Comparison of ENCODE assay signal across 8 mouse cellular contexts in the genomic region with DNA sequence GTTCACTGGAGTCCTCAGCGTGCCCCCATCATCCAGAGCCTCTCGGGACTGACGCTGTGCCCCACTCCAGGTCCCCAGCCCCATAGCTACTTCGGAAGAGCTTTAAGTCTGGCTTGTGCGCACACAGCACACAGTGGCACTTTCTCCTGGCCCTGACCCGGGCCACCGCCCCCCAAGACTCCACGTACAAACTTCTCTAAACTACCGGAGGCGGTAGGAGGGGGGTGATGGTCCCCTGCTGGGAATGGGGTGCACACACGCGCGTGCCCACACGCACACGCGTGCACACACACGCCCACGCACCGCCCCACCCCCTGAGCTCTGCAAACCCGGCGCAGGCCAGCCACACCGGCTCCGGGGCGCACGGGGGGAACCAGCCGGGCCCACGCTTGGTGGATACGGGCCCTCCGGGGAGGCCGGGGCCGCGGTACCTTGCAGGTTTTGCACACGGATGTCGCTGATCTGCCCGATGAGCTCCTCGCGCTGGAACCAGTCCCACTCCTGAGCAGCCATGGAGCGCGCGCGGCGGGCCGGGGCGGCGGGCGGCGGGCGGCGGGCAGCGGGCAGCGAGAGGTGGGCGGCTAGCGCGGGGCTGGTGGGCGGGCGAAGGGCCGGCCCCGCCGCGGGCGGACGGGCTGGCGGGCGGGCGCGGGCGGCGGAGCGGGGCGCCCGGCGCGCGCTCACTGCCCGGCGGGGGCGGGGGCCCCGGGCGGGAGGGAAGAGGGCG. TPM values are rescaled to one million over a fixed set of nuclear protein-coding genes. Genes with fewer than 3 reads are reported as not detected.
DNase-seq lines count a peak whose midpoint lies in the region; ATAC-seq and TF ChIP-seq lines count a peak whose summit lies in the region.

A gene (minus strand): TSS at position 638 of the 727 bp plus-strand sequence.

- H3K27ac ChIP-seq in forebrain, postnatal 0 days (ENCODE audit: low read depth, low read length) = peak within 1 kb of the TSS; percentile 66
- peak within 1 kb of the TSS; percentile 66 for H3K27ac ChIP-seq in hindbrain, embryonic 16.5 days (ENCODE audit: low read depth, low read length)
- H3K27ac ChIP-seq in midbrain, embryonic 12.5 days (replicated peaks) = no peak within 1 kb of the TSS

- H3K4me1 ChIP-seq in forebrain, postnatal 0 days (ENCODE audit: insufficient read depth) = peaks cover 7% of the 10 kb centered on the region; the same call in 1 of the 2 replicates
- H3K4me1 ChIP-seq in hindbrain, embryonic 16.5 days (ENCODE audit: control insufficient read depth, insufficient read depth, low read depth, low read length) = peaks cover 6% of the 10 kb centered on the region
- H3K4me1 ChIP-seq in midbrain, embryonic 12.5 days = peaks cover 8% of the 10 kb centered on the region

- WGBS in forebrain, postnatal 0 days = under 1% methylated on average over 63 of the region's 80 CpGs
- WGBS in hindbrain, embryonic 16.5 days = under 1% methylated on average over 58 of the region's 80 CpGs
- 1% methylated on average over 45 of the region's 80 CpGs for WGBS in midbrain, embryonic 12.5 days

- no peaks in the 10 kb centered on the region for H3K27me3 ChIP-seq in forebrain, postnatal 0 days (ENCODE audit: insufficient read depth, low read length)
- H3K27me3 ChIP-seq in hindbrain, embryonic 16.5 days (replicated peaks; ENCODE audit: control insufficient read depth, insufficient read depth, low read length) = no peaks in the 10 kb centered on the region
- peaks cover 13% of the 10 kb centered on the region; the same call in 1 of the 2 replicates for H3K27me3 ChIP-seq in midbrain, embryonic 12.5 days

- peak within 1 kb of the TSS; percentile 62 for H3K4me3 ChIP-seq in forebrain, postnatal 0 days (ENCODE audit: low read depth, low read length)
- peak within 1 kb of the TSS; percentile 81 for H3K4me3 ChIP-seq in hindbrain, embryonic 16.5 days (ENCODE audit: low read length)
- H3K4me3 ChIP-seq in midbrain, embryonic 12.5 days = peak within 1 kb of the TSS; percentile 77

- TF ChIP-seq CTCF in forebrain, postnatal 0 days (IDR thresholded peaks at IDR 0.05; ENCODE audit: low read depth) = no peak

- intact Hi-C loops in left cerebral cortex, postnatal 14 days (cut with DNase I) = no loop called here

- no peaks in the 10 kb centered on the region for H3K36me3 ChIP-seq in forebrain, postnatal 0 days (ENCODE audit: insufficient read depth)
- no peaks in the 10 kb centered on the region for H3K36me3 ChIP-seq in hindbrain, embryonic 16.5 days (ENCODE audit: control insufficient read depth, insufficient read depth, low read length)
- no peaks in the 10 kb centered on the region for H3K36me3 ChIP-seq in midbrain, embryonic 12.5 days

- ATAC-seq in forebrain, postnatal 0 days = peak; percentile 83
- peak; percentile 71 for ATAC-seq in hindbrain, embryonic 16.5 days
- ATAC-seq in midbrain, embryonic 12.5 days (ENCODE audit: low FRiP score, low read depth) = peak; percentile 76

- H3K9me3 ChIP-seq in forebrain, postnatal 0 days (ENCODE audit: low read length) = no peaks in the 10 kb centered on the region
- H3K9me3 ChIP-seq in hindbrain, embryonic 16.5 days (ENCODE audit: control insufficient read depth, low read length) = no peaks in the 10 kb centered on the region
- 0 out of 2 replicates have a peak, but pooled peaks cover 5% of the 10 kb centered on the region for H3K9me3 ChIP-seq in midbrain, embryonic 12.5 days

- H3K9ac ChIP-seq in forebrain, postnatal 0 days = peak within 1 kb of the TSS; percentile 87
- H3K9ac ChIP-seq in hindbrain, embryonic 16.5 days (ENCODE audit: low read depth, low read length) = peak within 1 kb of the TSS; percentile 95
- H3K9ac ChIP-seq in midbrain, embryonic 12.5 days (replicated peaks) = peak within 1 kb of the TSS; percentile 84

- H3K4me2 ChIP-seq in forebrain, postnatal 0 days (ENCODE audit: low read depth) = peak within 1 kb of the TSS; percentile 87
- H3K4me2 ChIP-seq in hindbrain, embryonic 16.5 days (ENCODE audit: low read length) = peak within 1 kb of the TSS; percentile 93
- H3K4me2 ChIP-seq in midbrain, embryonic 12.5 days (replicated peaks) = peak within 1 kb of the TSS; percentile 97

- DNase-seq in cerebellum, postnatal 10 days = peak; percentile 67 to 70
- DNase-seq in cerebellum, adult 18-20 months = no peak
- DNase-seq in adrenal gland, adult 8-10 months = no peak
- peak; percentile 72 for DNase-seq in forebrain, postnatal 0 days
- DNase-seq in left cerebral cortex, postnatal 14 days (ENCODE audit: low spot score in 2 of 2) = peak; percentile 48 to 67
- peak; percentile 35 for DNase-seq in urinary bladder, postnatal 25 days (ENCODE audit: low spot score)

RNA-seq across cellular contexts. Expression of the gene that starts here (rescaled TPM):
- 10 to 100 TPM; 12.7 to 15.3 (median 14.2) TPM for total RNA-seq in adrenal gland, adult 8-10 months (2022)
- total RNA-seq in forebrain, postnatal 0 days (2014; rRNA removed) = 1.8 and 2.0 TPM in 2 replicates
- polyA plus RNA-seq in forebrain, postnatal 0 days (2015; fragmentation: Nextera tagmentation; extraction: Ambion mirVana) = 1.2 and 1.8 TPM in 2 replicates
- polyA plus RNA-seq in hindbrain, embryonic 16.5 days (2015; fragmentation: Nextera tagmentation; extraction: Ambion mirVana) = 1.2 TPM in 2 replicates
- 10 to 100 TPM; 27.4 to 28.7 TPM for total RNA-seq in left cerebral cortex, postnatal 14 days (2021)
- polyA plus RNA-seq in midbrain, embryonic 12.5 days (2016; fragmentation: Nextera tagmentation; extraction: Ambion mirVana) = 2.2 and 2.5 TPM in 2 replicates

Comparison
In these comparisons a context has a peak if more than half of its experiments do, and no peak if none do; other contexts are left out.
1. DNase-seq: peak in cerebellum, postnatal 10 days (2 of 2), forebrain, postnatal 0 days (single experiment), left cerebral cortex, postnatal 14 days (2 of 2) and urinary bladder, postnatal 25 days (single experiment); none in cerebellum, adult 18-20 months (0 of 2) and adrenal gland, adult 8-10 months (single experiment).
2. Peak in every context shown above with its lines, with median percentiles within 50 percentile points of each other: ATAC-seq, H3K4me2 ChIP-seq, H3K4me3 ChIP-seq and H3K9ac ChIP-seq.